Mouse (Mus musculus) heart, adult 2 months (tissue): ENCODE measurements around the gene Cdyl2. TPM values are rescaled to one million over a fixed set of nuclear protein-coding genes. Genes with fewer than 3 reads are reported as not detected.

ENCODE experiments used
- DNase-seq, 2 experiments: peaks; one replicate each; pipeline ENCODE4 v3.0.0; 2021
- H3K27ac ChIP-seq: fragments of 200-600 bp; 2 replicates; pipeline ENCODE4 v1.8.1; 2022
- H3K27me3 ChIP-seq: fragments of 200-500 bp; 2 replicates; pipeline ENCODE4 v1.6.1; 2012; ENCODE audit warnings: mild to moderate bottlenecking, low read length, inconsistent platforms, mixed read lengths; ENCODE audit not compliant: control insufficient read depth, insufficient read depth
- H3K36me3 ChIP-seq: fragments of 200-500 bp; 2 replicates; pipeline ENCODE4 v1.6.1; 2012; ENCODE audit warnings: low read length, inconsistent platforms; ENCODE audit not compliant: control insufficient read depth, insufficient read depth
- H3K4me1 ChIP-seq: fragments of 200-500 bp; 2 replicates; pipeline ENCODE4 v1.6.1; 2011; ENCODE audit warnings: low read length; ENCODE audit not compliant: control insufficient read depth, insufficient read depth
- H3K4me3 ChIP-seq: fragments of 200-600 bp; 2 replicates; pipeline ENCODE4 v1.8.1; 2022
- H3K79me2 ChIP-seq: fragments of 200-500 bp; replicated peaks from 2 replicates; pipeline ENCODE4 v1.6.1; 2012; ENCODE audit warnings: mild to moderate bottlenecking, inconsistent platforms, low read length, moderate library complexity, mixed read lengths; ENCODE audit not compliant: control insufficient read depth, insufficient read depth
- H3K9ac ChIP-seq: fragments of 200-500 bp; 2 replicates; pipeline ENCODE4 v1.6.1; 2012; ENCODE audit warnings: low read depth, mild to moderate bottlenecking, control low read depth, inconsistent platforms, low read length, mixed read lengths
- CTCF ChIP-seq: fragments of 200-600 bp; IDR thresholded peaks from 2 replicates; pipeline ENCODE4 v1.8.1; 2022; ENCODE audit warnings: antibody characterized with exemption, mild to moderate bottlenecking, moderate library complexity
- EP300 ChIP-seq: fragments of 200-500 bp; IDR thresholded peaks from 2 replicates; pipeline ENCODE4 v1.6.1; 2011; ENCODE audit warnings: low read depth, low read length, control low read depth; ENCODE audit not compliant: insufficient read depth
- POLR2A ChIP-seq: fragments of 200-500 bp; IDR thresholded peaks from 2 replicates; pipeline ENCODE4 v1.6.1; 2011; ENCODE audit warnings: mild to moderate bottlenecking, low read depth, low read length, control low read depth; ENCODE audit not compliant: insufficient read depth
- WGBS: fragments of 180-500 bp; shearing (Covaris S2); methylation state at CpG from one replicate; pipeline ENCODE4 v1.1.7; 2018; 5-methylcytosine and 5-hydroxymethylcytosine counted together
- intact Hi-C: fragments of 180-260 bp; cut with DNase I; formaldehyde crosslinking; loops from one replicate; pipeline ENCODE4 v1.15.1; 2025
- polyA plus RNA-seq: library from polyadenylated mRNA; depleted of rRNA; stranded (reverse); fragments of >200 nt; gene quantifications from 2 replicates; pipeline ENCODE4 v1.2.3, GENCODE M21; 2012
- total RNA-seq, 2 experiments: library from RNA; stranded (reverse); gene quantifications; 2 replicates each; pipeline ENCODE4 v1.2.3; 2021

Gene Cdyl2
- total and polyA plus RNA-seq, 3 experiments = 1.5 to 3.9 (median 3.3) TPM

- intact Hi-C loops = no loop called here
- TF ChIP-seq CTCF = no peak
- TF ChIP-seq POLR2A = no peak
- no peak for TF ChIP-seq EP300
- no peaks in the 10 kb centered on the region for H3K4me1 ChIP-seq
Observed at GRCm38 (mm10) chr8:116676174-116676573, 56.6 kb downstream of the Cdyl2 start.

GRCm38 (mm10) chr8:116673966-116674805 lies 58.6 kb downstream of the Cdyl2 start:
- intact Hi-C loops = no loop called here
- no peak overlapping the region for H3K9ac ChIP-seq
- H3K36me3 ChIP-seq = no peaks in the 10 kb centered on the region
- 82% methylated on average over 10 of the region's 10 CpGs for WGBS
- no peak overlapping the region for H3K27ac ChIP-seq
- H3K4me3 ChIP-seq = no peak overlapping the region
- H3K4me1 ChIP-seq = no peaks in the 10 kb centered on the region
- DNase-seq = no peak
- TF ChIP-seq CTCF (no peak), POLR2A (no peak)
- no peaks in the 10 kb centered on the region for H3K79me2 ChIP-seq
- H3K27me3 ChIP-seq = no peaks in the 10 kb centered on the region

More at GRCm38 (mm10) chr8:116676174-116676573, 56.6 kb downstream of the Cdyl2 start:
- no peak for DNase-seq
- no peaks in the 10 kb centered on the region for H3K27me3 ChIP-seq
- no peaks in the 10 kb centered on the region for H3K79me2 ChIP-seq
- no peaks in the 10 kb centered on the region for H3K36me3 ChIP-seq
- no peak overlapping the region for H3K27ac ChIP-seq
- no peak overlapping the region for H3K4me3 ChIP-seq
- WGBS = 86% methylated on average over 1 of the region's 1 CpGs
- no peak overlapping the region for H3K9ac ChIP-seq

GRCm38 (mm10) chr8:116673493-116673892 lies 59.3 kb downstream of the Cdyl2 start:
- no peaks in the 10 kb centered on the region for H3K36me3 ChIP-seq
- TF ChIP-seq EP300 (no peak), CTCF (no peak), POLR2A (no peak)
- intact Hi-C loops = no loop called here

GRCm38 (mm10) chr8:116673052-116673451 lies 59.7 kb downstream of the Cdyl2 start:
- Histone ChIP-seq H3K4me1 (no peaks in the 10 kb centered on the region), H3K27ac (no peak overlapping the region), H3K9ac (no peak overlapping the region), H3K36me3 (no peaks in the 10 kb centered on the region), H3K79me2 (no peaks in the 10 kb centered on the region), H3K27me3 (no peaks in the 10 kb centered on the region), H3K4me3 (no peak overlapping the region)
- TF ChIP-seq CTCF (no peak), POLR2A (no peak), EP300 (no peak)
- WGBS = 96% methylated on average over 4 of the region's 4 CpGs
- DNase-seq = no peak
- intact Hi-C loops = no loop called here

More at GRCm38 (mm10) chr8:116673493-116673892, 59.3 kb downstream of the Cdyl2 start:
- Histone ChIP-seq H3K4me3 (no peak overlapping the region), H3K27me3 (no peaks in the 10 kb centered on the region), H3K4me1 (no peaks in the 10 kb centered on the region), H3K27ac (no peak overlapping the region), H3K79me2 (no peaks in the 10 kb centered on the region), H3K9ac (no peak overlapping the region)
- 75% methylated on average over 8 of the region's 8 CpGs for WGBS
- no peak for DNase-seq

GRCm38 (mm10) chr8:116671543-116671942 lies 61.2 kb downstream of the Cdyl2 start:
- Histone ChIP-seq H3K4me1 (no peaks in the 10 kb centered on the region), H3K4me3 (no peak overlapping the region), H3K79me2 (no peaks in the 10 kb centered on the region), H3K27ac (no peak overlapping the region), H3K36me3 (no peaks in the 10 kb centered on the region), H3K27me3 (no peaks in the 10 kb centered on the region), H3K9ac (no peak overlapping the region)
- 66% methylated on average over 5 of the region's 5 CpGs for WGBS
- intact Hi-C loops = no loop called here
- TF ChIP-seq EP300 = no peak
- TF ChIP-seq CTCF = peak; percentile 42
- TF ChIP-seq POLR2A = no peak
- DNase-seq = no peak

- Histone ChIP-seq H3K4me3 (no peak overlapping the region), H3K9ac (no peak overlapping the region), H3K79me2 (no peaks in the 10 kb centered on the region), H3K27ac (no peak overlapping the region), H3K4me1 (no peaks in the 10 kb centered on the region), H3K27me3 (no peaks in the 10 kb centered on the region), H3K36me3 (no peaks in the 10 kb centered on the region)
- no peak for DNase-seq
- intact Hi-C loops = no loop called here
- WGBS = 89% methylated on average over 7 of the region's 7 CpGs
- no peak for TF ChIP-seq POLR2A
- no peak for TF ChIP-seq EP300
- no peak for TF ChIP-seq CTCF
Observed at GRCm38 (mm10) chr8:116670604-116671003, 62.2 kb downstream of the Cdyl2 start.
